Mouse (Mus musculus) midbrain, embryonic 10.5 days (tissue): Measurements from ENCODE around the gene Tmem268. TPM values are rescaled to one million over a fixed set of nuclear protein-coding genes. Genes with fewer than 3 reads are reported as not detected.
A peak's percentile ranks its signal among the peaks of the same experiment; 100 is the strongest.

Experiments used
- DNase-seq: peaks from one replicate; pipeline ENCODE4 v3.0.0-alpha.2; 2017; ENCODE audit warnings: low spot score
- H3K27ac ChIP-seq: fragments of 300-500 bp; sonication (generic); replicated peaks from 2 replicates; pipeline ENCODE4 v1.5.1; 2016; ENCODE audit warnings: mild to moderate bottlenecking
- H3K27me3 ChIP-seq: fragments of 300-500 bp; sonication (generic); 2 replicates; pipeline ENCODE4 v1.6.1; 2016; ENCODE audit warnings: low read depth, mild to moderate bottlenecking; ENCODE audit not compliant: poor library complexity, severe bottlenecking
- H3K36me3 ChIP-seq: fragments of 300-500 bp; sonication (generic); 2 replicates; pipeline ENCODE4 v1.6.1; 2016; ENCODE audit warnings: mild to moderate bottlenecking, moderate library complexity
- H3K4me1 ChIP-seq: fragments of 300-500 bp; sonication (generic); 2 replicates; pipeline ENCODE4 v1.6.1; 2016
- H3K4me3 ChIP-seq: fragments of 300-500 bp; sonication (generic); 2 replicates; pipeline ENCODE4 v1.5.1; 2016; ENCODE audit warnings: mild to moderate bottlenecking, moderate library complexity
- H3K9me3 ChIP-seq: fragments of 300-500 bp; sonication (generic); replicated peaks from 2 replicates; pipeline ENCODE4 v1.6.1; 2016; ENCODE audit warnings: mild to moderate bottlenecking
- WGBS: fragments of 180-500 bp; shearing (Covaris S2); methylation state at CpG from one replicate; pipeline ENCODE4 v1.1.7; 2016; 5-methylcytosine and 5-hydroxymethylcytosine counted together
- polyA plus RNA-seq: library from polyadenylated mRNA; unstranded; fragments of >200 nt; fragmentation: Nextera tagmentation; extraction: Ambion mirVana; gene quantifications from 2 replicates; pipeline ENCODE4 v1.2.1, GENCODE M21; 2016

Gene Tmem268
- polyA plus RNA-seq, result 9.7 and 10.0 TPM in 2 replicates

DNA sequence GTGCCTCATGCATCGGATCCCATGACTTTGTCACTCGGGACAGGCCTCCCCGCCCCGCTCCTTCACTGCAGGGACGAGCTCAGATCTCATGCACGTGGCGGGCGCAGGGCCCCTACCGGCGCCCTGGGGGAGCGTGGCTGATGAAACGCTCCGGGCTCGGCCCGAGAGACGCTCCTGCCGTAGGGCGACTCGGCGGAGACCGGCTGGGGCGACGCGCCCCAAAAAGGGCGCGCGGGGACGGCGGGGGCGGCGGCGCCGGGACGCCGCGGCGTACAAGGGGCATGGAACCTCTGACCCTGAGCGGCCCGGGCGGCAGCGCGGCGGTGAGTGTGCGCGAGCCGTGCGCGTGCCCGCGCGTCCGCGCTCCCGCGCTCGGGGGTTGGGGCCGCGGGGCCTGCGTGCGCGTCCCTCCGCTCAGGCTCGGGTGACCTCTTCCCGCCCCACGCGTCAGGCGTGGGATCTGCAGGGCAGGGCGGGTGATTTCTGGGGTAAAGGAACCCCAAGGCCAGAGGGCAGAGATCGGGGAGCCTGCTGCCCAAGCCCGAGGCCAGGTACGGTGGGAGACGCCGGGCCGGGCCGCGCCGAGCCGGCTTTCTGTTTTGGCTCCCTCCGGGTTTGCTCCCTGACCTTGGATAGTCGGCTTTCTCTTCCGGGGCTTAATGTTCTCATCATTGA is at the start of gene Tmem268:
TSS of gene Tmem268 (plus strand) at position 375 of the 675 bp plus-strand sequence.
- Histone ChIP-seq H3K36me3 (peaks cover 7% of the 10 kb centered on the region; the same call in 1 of the 2 replicates), H3K27me3 (peaks cover 7% of the 10 kb centered on the region; the same call in 1 of the 2 replicates), H3K4me1 (peaks cover 79% of the 10 kb centered on the region), H3K4me3 (peak within 1 kb of the TSS; percentile 72), H3K27ac (peak within 1 kb of the TSS; percentile 95), H3K9me3 (no peaks in the 10 kb centered on the region)
- WGBS, result under 1% methylated on average over 77 of the region's 81 CpGs
- peak; percentile 82 for DNase-seq

DNA sequence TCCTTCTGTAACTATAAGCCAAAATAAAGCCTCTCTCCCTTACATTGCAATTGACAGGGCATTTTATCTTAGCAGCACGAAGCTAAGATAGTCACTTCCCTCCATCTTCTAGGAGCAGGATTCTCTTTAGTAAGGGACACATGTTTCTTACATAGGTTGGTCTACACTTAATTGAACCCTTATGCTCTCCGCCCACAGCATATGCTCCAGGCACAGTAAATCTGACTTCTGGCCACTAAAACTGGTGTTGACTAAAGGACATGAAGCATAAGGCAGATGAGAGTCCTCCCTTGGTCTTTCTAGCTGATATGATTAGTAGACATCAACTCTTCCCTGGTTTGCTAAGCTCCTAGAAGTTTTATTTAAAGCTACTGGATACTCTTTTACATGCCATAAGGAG is 45.7 kb upstream of the Tmem268 start:
- no peak overlapping the region for H3K4me3 ChIP-seq
- no peaks in the 10 kb centered on the region for H3K9me3 ChIP-seq
- H3K4me1 ChIP-seq, result no peaks in the 10 kb centered on the region
- DNase-seq, result no peak
- no peaks in the 10 kb centered on the region for H3K36me3 ChIP-seq
- no peaks in the 10 kb centered on the region for H3K27me3 ChIP-seq
- no peak overlapping the region for H3K27ac ChIP-seq
- WGBS, result 87% methylated on average over 2 of the region's 2 CpGs

DNA sequence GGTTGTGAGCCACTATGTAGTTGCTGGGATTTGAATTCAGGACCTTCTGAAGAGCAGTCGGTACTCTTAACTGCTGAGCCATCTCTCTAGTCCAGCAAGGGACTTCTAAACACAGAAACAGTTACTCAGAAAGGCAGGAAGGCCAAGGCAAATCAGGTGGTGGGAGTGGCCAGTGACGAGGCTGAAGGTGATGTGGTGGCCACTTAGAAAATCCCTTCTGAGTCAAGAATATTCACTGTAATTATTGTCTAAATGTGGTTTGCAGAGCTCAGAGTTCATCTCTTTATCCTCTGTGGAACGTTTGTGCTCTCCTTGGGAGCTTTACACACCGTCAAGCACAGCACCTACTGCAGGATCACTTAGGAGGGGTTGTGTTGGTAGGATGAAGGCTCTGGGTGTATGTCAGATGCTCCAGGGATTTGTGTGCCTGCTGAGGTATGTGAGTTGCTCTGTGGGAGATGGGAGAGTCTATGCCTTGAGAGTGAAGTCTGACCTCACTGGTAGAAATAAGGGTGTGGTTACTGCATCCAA is 44.1 kb upstream of the Tmem268 start:
- Histone ChIP-seq H3K27ac (no peak overlapping the region), H3K4me3 (no peak overlapping the region), H3K36me3 (no peaks in the 10 kb centered on the region), H3K4me1 (no peaks in the 10 kb centered on the region), H3K27me3 (no peaks in the 10 kb centered on the region), H3K9me3 (no peaks in the 10 kb centered on the region)
- WGBS, result 80% methylated on average over 4 of the region's 4 CpGs
- DNase-seq, result no peak

DNA sequence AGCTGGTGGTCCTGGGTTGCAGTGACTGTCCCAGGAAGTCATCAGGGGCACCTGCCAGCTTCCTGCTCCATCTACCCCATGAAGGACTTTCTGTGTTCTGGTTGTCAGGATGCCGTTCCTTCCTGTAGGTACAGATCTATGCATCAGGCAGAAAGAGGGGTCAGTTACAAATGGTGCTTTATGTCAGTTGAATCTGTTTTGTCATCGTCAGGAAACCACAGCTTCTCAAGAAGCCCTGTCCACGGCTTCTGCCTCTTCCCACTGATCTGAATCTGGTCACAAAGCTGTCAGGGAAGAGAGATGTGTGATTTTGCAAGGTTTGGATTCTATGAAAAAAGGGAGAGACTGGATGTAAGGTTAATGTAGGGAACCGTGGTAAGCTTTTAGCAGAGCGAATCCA is 43.6 kb upstream of the Tmem268 start:
- Histone ChIP-seq H3K9me3 (no peaks in the 10 kb centered on the region), H3K4me3 (no peak overlapping the region), H3K27ac (no peak overlapping the region), H3K36me3 (no peaks in the 10 kb centered on the region), H3K27me3 (no peaks in the 10 kb centered on the region), H3K4me1 (no peaks in the 10 kb centered on the region)
- 85% methylated on average over 5 of the region's 5 CpGs for WGBS
- no peak for DNase-seq

DNA sequence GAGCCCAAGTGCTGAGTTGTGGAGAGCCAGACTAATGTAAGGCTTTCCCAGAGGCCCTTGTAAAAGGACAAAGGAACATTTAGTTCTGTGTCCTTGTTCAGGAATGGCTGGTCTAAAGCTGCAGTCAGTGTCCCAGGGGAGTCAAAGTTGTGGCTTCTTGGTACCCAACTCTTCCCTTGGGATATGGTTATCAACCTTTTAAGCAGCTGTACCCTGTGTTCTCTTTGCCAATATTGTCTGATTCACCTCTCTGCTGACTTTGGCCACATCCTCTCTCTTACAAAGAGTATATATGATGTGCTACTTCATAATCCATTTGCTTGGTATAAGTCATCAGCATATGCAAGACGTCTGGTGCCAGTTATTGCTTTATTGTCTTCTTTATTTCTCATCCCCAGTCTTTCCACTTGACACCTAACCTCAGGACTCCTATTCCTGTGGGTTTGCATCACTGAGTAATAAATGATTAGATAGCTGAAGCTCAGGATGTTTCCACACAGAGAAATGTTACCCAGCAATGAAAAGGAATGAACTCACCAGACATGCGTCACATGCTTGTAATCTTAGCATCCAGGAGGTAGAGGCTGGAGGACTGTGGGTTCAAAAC is 36.7 kb upstream of the Tmem268 start:
- H3K27me3 ChIP-seq, result no peaks in the 10 kb centered on the region
- H3K9me3 ChIP-seq, result no peaks in the 10 kb centered on the region
- no peak overlapping the region for H3K27ac ChIP-seq
- H3K4me1 ChIP-seq, result no peaks in the 10 kb centered on the region
- H3K36me3 ChIP-seq, result no peaks in the 10 kb centered on the region
- 87% methylated on average over 2 of the region's 2 CpGs for WGBS
- H3K4me3 ChIP-seq, result no peak overlapping the region
- DNase-seq, result no peak

DNA sequence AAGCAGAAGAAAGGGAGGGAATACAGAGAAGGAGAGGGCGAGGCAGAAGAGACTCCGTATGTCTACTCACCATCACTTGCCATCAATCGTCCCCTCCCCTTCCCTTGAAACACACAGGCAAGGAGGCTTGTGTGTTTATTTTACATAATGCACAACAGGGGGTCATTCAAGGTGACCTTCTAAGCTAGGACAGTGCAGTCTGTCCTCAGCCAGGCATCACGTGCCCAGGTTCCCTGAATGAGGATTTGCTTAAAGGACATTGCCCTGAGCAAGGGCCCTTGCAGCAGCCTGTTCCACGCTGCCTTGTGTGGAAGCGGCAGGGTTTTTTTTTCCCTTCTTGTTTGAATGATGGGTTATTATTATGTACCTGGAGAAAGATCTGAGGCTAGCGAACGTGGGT is 33.1 kb upstream of the Tmem268 start:
- no peaks in the 10 kb centered on the region for H3K36me3 ChIP-seq
- H3K4me1 ChIP-seq, result no peaks in the 10 kb centered on the region
- WGBS, result 75% methylated on average over 8 of the region's 8 CpGs
- H3K9me3 ChIP-seq, result no peaks in the 10 kb centered on the region
- no peak overlapping the region for H3K27ac ChIP-seq
- H3K27me3 ChIP-seq, result no peaks in the 10 kb centered on the region
- DNase-seq, result no peak
- H3K4me3 ChIP-seq, result no peak overlapping the region

DNA sequence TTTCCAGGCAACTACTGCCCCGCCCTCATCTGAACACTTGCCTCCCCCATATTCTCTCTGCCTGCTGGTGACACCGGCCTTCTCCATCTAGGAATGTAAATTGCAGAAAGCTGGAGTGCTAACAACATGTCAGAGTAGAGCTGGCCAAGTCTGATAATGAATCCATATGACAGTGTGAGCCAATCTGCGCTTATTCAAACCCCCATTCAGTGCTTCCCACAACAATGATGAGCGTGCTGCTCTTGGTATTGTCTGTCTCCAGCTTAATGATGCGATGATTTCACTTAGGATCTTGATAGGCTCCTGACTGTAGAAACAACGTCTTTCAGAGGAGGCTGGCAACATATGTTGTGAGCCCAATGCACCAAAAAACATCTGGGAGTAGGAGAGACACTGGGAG is 29.6 kb upstream of the Tmem268 start:
- H3K9me3 ChIP-seq, result no peaks in the 10 kb centered on the region
- H3K27ac ChIP-seq, result no peak overlapping the region
- DNase-seq, result no peak
- no peaks in the 10 kb centered on the region for H3K36me3 ChIP-seq
- no peak overlapping the region for H3K4me3 ChIP-seq
- H3K4me1 ChIP-seq, result 0 out of 2 replicates have a peak, but pooled peaks cover under 1% of the 10 kb centered on the region
- no peaks in the 10 kb centered on the region for H3K27me3 ChIP-seq
- WGBS, result 89% methylated on average over 6 of the region's 6 CpGs

DNA sequence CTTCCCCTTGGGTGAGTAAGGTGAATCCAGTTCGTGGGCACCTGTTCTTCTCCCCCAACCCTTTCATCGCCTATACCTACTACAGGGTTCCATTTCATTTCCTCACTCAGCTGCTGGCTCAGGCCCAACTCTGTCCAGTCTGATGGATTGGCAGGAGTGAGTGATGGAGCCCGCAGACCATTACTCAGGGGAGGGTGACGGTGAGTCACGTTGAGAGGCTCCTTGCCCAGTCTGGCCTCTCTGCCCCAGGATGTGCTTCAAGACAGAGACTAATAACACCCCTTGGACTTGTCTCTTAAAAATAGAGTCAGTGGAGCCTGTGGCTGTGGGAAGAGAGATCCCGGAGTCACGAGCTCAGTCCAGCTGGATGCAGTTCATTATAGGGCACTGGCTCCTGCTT is 28.2 kb upstream of the Tmem268 start:
- H3K27ac ChIP-seq, result no peak overlapping the region
- H3K27me3 ChIP-seq, result no peaks in the 10 kb centered on the region
- DNase-seq, result no peak
- H3K9me3 ChIP-seq, result no peaks in the 10 kb centered on the region
- H3K36me3 ChIP-seq, result no peaks in the 10 kb centered on the region
- 91% methylated on average over 7 of the region's 7 CpGs for WGBS
- H3K4me1 ChIP-seq, result peaks cover 8% of the 10 kb centered on the region
- no peak overlapping the region for H3K4me3 ChIP-seq

DNA sequence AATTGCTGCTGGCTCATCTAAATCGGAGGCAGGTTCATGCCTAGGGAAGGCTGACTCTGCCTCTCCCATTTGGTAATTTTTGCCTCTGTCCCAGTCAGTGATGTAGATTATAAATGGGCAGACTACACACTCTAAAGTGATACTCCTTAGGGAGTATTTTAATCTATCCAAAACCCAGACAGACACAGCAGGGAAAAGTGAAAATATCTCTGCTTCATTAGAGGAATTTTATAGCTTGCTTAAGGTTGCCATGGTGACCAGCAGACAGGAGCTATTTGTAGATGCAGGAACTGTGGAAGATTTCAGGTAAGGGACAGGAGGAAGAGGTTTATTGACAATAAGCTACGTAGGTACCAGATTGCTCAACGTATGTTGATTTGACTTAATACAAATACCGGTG is 21.0 kb upstream of the Tmem268 start:
- H3K27ac ChIP-seq, result no peak overlapping the region
- H3K4me1 ChIP-seq, result peaks cover 27% of the 10 kb centered on the region
- H3K4me3 ChIP-seq, result no peak overlapping the region
- H3K9me3 ChIP-seq, result no peaks in the 10 kb centered on the region
- 82% methylated on average over 4 of the region's 4 CpGs for WGBS
- DNase-seq, result no peak
- H3K36me3 ChIP-seq, result no peaks in the 10 kb centered on the region
- H3K27me3 ChIP-seq, result 0 out of 2 replicates have a peak, but pooled peaks cover 3% of the 10 kb centered on the region

DNA sequence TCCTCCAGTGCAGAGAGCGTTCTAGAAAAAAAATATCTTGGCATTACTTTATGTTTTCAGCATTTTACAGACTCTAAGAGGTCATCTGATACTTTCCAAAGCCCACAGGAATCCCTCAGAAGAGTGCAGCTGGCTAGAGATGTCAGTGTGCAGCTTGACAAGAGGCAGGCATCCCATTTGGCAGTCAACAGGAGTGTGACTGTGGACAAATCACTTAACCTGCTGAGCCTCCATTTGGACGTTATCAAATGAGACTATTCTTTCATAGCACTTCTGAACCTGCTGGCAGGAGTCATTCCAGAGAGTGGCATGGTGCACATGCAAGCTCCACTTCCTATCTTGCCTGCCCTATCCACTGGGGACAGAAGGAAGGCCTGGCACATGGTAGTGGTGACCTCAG is 16.4 kb upstream of the Tmem268 start:
- Histone ChIP-seq H3K9me3 (no peaks in the 10 kb centered on the region), H3K4me1 (peaks cover 48% of the 10 kb centered on the region), H3K4me3 (no peak overlapping the region), H3K36me3 (no peaks in the 10 kb centered on the region), H3K27ac (no peak overlapping the region), H3K27me3 (no peaks in the 10 kb centered on the region)
- no peak for DNase-seq
- WGBS, result 88% methylated on average over 2 of the region's 2 CpGs

DNA sequence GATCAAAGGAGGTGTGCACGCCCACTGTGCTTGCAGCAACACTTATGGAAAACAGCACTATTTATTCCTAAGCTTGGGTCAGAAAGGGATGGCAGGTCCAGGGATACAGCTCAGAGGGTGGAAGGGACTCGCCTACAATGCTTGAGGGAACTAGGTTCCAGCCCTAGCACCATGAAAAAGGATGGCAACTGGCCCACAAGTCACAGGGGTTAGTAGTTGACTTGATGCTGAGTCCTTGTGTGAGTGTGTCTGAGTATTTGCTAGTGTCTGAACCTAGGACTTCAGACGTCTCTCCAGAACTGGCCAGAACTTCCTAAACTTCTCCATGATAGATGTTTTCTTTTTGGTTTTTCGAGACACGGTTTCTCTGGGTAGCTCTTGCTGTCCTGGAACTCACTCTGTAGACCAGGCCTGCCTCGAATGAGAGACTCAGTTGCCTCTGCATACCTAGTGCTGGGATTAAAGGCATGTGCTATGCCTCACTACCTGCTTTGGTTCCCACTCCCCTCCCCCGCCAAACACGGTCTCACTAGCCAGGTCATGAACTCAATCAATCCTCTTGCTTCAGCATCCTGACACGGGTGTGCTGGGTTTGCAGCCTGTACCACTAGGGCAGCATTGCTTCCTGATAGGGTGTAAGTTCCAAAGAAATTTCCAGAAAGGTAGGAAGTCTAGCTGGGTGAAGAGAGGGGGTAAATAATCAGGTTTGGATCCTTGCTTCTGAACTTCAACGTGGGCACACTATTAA is 14.7 kb upstream of the Tmem268 start:
- DNase-seq, result no peak
- peaks cover 11% of the 10 kb centered on the region for H3K36me3 ChIP-seq
- no peaks in the 10 kb centered on the region for H3K9me3 ChIP-seq
- WGBS, result 64% methylated on average over 10 of the region's 10 CpGs
- peak overlapping the region; percentile 96 for H3K27ac ChIP-seq
- H3K4me1 ChIP-seq, result peaks cover 46% of the 10 kb centered on the region
- H3K4me3 ChIP-seq, result peak overlapping the region; percentile 91
- H3K27me3 ChIP-seq, result no peaks in the 10 kb centered on the region

DNA sequence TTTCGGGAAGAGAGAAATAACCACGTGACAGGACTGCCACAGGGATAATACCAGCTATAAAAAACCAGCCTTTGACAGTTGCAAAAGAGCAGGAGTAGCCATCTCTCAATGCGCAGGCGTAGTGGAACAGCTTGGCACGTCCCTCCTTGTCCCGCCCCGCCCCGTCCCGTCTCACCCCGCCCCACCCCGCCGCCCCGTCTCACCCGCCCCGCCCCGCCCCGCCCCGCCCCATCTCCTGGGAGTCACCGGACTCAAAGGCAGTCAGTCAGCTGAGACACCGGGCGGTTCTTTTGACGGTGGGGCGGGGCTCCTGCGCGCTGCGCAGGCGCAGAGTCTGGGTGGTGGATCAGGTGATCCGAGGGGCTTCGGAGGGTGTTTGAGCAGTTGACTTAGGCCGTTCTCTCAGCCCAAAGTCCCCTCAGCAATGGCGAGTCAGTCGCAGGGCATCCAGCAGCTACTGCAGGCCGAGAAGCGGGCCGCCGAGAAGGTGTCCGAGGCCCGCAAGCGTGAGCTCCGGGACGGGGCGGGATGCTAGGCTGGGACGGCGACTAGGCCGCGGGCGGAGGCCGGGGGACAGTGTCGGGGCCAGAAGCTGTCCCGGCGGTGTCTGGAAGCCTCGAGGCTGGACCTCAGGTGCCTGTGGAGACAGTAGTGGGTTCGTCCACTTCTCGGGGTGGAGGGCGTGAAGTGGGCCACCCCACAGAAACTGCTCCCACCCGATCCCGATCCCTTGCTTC is 13.9 kb upstream of the Tmem268 start, which contains the start of gene Atp6v1g1:
TSS of gene Atp6v1g1 (plus strand) at position 279 of the 737 bp plus-strand sequence.
- Histone ChIP-seq H3K36me3 (peaks cover 19% of the 10 kb centered on the region), H3K27me3 (no peaks in the 10 kb centered on the region), H3K27ac (peak within 1 kb of the TSS; percentile 96), H3K9me3 (no peaks in the 10 kb centered on the region), H3K4me1 (peaks cover 39% of the 10 kb centered on the region), H3K4me3 (peak within 1 kb of the TSS; percentile 91)
- peak; percentile 97 for DNase-seq
- 2% methylated on average over 57 of the region's 57 CpGs for WGBS
